In genomic region chr10:44003551-44004151, GRCm38 (mm10) we compare ENCODE assay signal across 8 mouse cellular contexts.
DNase-seq lines count a peak whose midpoint lies in the region; ATAC-seq and TF ChIP-seq lines count a peak whose summit lies in the region.

No protein-coding gene starts in this region.

- H3K4me2 ChIP-seq in embryonic facial prominence, embryonic 15.5 days (replicated peaks): peak overlapping the region; percentile 76

- 0 out of 2 replicates have a peak overlapping the region, but pooled peaks have one; percentile 17 for H3K27ac ChIP-seq in embryonic facial prominence, embryonic 15.5 days (replicated peaks)
- H3K27ac ChIP-seq in small intestine, adult 2 months (ENCODE audit: insufficient read depth, low read depth, low read length): peak overlapping the region; percentile 97

- peaks cover 56% of the 10 kb centered on the region for H3K27me3 ChIP-seq in embryonic facial prominence, embryonic 15.5 days
- peaks cover 96% of the 10 kb centered on the region for H3K27me3 ChIP-seq in megakaryocyte, embryonic 14.5 days (replicated peaks)
- H3K27me3 ChIP-seq in small intestine, adult 2 months (ENCODE audit: control insufficient read depth, insufficient read depth, low read length): no peaks in the 10 kb centered on the region; the same call in 1 of the 2 replicates

- peak; percentile 86 for DNase-seq in 3134 (ENCODE audit: extremely low read depth, insufficient read length, low spot score)
- DNase-seq in Muller cell, postnatal 12 days (ENCODE audit: inconsistent ontology term): peak; percentile 77
- peak; percentile 71 to 75 for DNase-seq in heart, postnatal 10 days
- peak; percentile 63 to 83 for DNase-seq in kidney, postnatal 25 days
- no peak for DNase-seq in layer of hippocampus, adult 18-20 months (ENCODE audit: low spot score in 2 of 2)

- H3K4me1 ChIP-seq in embryonic facial prominence, embryonic 15.5 days: peaks cover 28% of the 10 kb centered on the region
- H3K4me1 ChIP-seq in megakaryocyte, embryonic 14.5 days: peaks cover 27% of the 10 kb centered on the region
- peaks cover 5% of the 10 kb centered on the region; the same call in 1 of the 2 replicates for H3K4me1 ChIP-seq in small intestine, adult 2 months (ENCODE audit: control insufficient read depth, insufficient read depth, insufficient read length, low read length)

- 1% methylated on average over 67 of the region's 68 CpGs for WGBS in embryonic facial prominence, embryonic 15.5 days
- WGBS in small intestine, adult 2 months: under 1% methylated on average over 68 of the region's 68 CpGs

- H3K9me3 ChIP-seq in embryonic facial prominence, embryonic 15.5 days (replicated peaks): no peaks in the 10 kb centered on the region
- no peaks in the 10 kb centered on the region; the same call in 1 of the 2 replicates for H3K9me3 ChIP-seq in megakaryocyte, embryonic 14.5 days

- intact Hi-C loops in heart, postnatal 10 days (cut with DNase I): loop anchor here (2.0 kb wide), 2 partner anchors 49 to 67 kb away; no protein-coding TSS in a partner anchor

- H3K36me3 ChIP-seq in embryonic facial prominence, embryonic 15.5 days: no peaks in the 10 kb centered on the region
- no peaks in the 10 kb centered on the region for H3K36me3 ChIP-seq in megakaryocyte, embryonic 14.5 days (replicated peaks; ENCODE audit: low read length)
- H3K36me3 ChIP-seq in small intestine, adult 2 months (ENCODE audit: control insufficient read depth, insufficient read depth, low read length): peaks cover 2% of the 10 kb centered on the region

- H3K4me3 ChIP-seq in embryonic facial prominence, embryonic 15.5 days (replicated peaks): peak overlapping the region; percentile 66
- H3K4me3 ChIP-seq in megakaryocyte, embryonic 14.5 days (replicated peaks): peak overlapping the region; percentile 95
- H3K4me3 ChIP-seq in small intestine, adult 2 months (ENCODE audit: low read depth, low read length): peak overlapping the region; percentile 81

- ATAC-seq in embryonic facial prominence, embryonic 15.5 days (ENCODE audit: insufficient number of reproducible peaks, low FRiP score, low TSS enrichment, low read depth): 0 out of 2 replicates have a peak, but pooled peaks have one; percentile 20

- peak; percentile 43; the same call in 1 of the 2 replicates for TF ChIP-seq POLR2A in small intestine, adult 2 months (IDR thresholded peaks at IDR 0.05; ENCODE audit: low read depth, low read length)

- TF ChIP-seq CTCF in small intestine, adult 2 months (IDR thresholded peaks at IDR 0.05; ENCODE audit: extremely low read depth, insufficient read length, insufficient replicate concordance, low read depth, low read length): no peak

- H3K9ac ChIP-seq in embryonic facial prominence, embryonic 15.5 days: peak overlapping the region; percentile 50

Comparison
In these comparisons a context has a peak if more than half of its experiments do, and no peak if none do; other contexts are left out.
1. DNase-seq: peak in 3134 (single experiment), Muller cell, postnatal 12 days (single experiment), heart, postnatal 10 days (2 of 2) and kidney, postnatal 25 days (2 of 2); none in layer of hippocampus, adult 18-20 months (0 of 2).
2. Peak in every context shown above with its lines, with median percentiles within 50 percentile points of each other: H3K4me3 ChIP-seq.